Mouse (Mus musculus) adrenal gland, adult 8-10 months (tissue): ENCODE data around the gene Bbs9. TPM values are rescaled to one million over a fixed set of nuclear protein-coding genes. Genes with fewer than 3 reads are reported as not detected.

Source experiments
- DNase-seq: peaks from one replicate; pipeline ENCODE4 v3.0.0; 2022
- total RNA-seq, 4 experiments: library from RNA; stranded (reverse); gene quantifications; 2 replicates each; pipeline ENCODE4 v1.2.4; 2022

Bbs9 gene
- total RNA-seq, 4 experiments from 2014 or later, result 18.1 to 34.9 (median 27.1) TPM

- peak; percentile 35 for DNase-seq
Measured at GRCm38 (mm10) chr9:22468170-22468898, 7.2 kb upstream of the Bbs9 start.

DNA sequence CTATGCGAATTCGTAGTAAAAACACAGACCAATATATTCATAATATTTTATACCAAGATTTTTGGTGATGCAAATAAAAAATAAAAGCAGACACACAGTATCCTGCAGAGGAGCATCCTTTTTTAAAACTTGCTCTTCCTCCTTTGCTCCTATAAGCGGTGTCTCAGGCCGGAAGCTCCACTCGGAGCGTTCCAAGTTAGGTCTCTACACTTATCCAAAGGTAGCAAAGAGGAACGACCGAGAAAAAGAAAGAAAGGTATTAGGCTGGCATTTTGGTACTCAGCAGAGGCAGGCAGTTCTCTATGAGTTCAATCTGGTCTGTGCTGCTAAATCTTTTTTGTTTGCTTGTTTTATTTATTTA lies 6.6 kb upstream of the Bbs9 start:
- DNase-seq, result no peak

- DNase-seq, result no peak
Measured at GRCm38 (mm10) chr9:22469643-22470042, 5.9 kb upstream of the Bbs9 start, which contains the start of gene Rp9. Rp9 (minus strand) TSS chr9:22469743.

DNA sequence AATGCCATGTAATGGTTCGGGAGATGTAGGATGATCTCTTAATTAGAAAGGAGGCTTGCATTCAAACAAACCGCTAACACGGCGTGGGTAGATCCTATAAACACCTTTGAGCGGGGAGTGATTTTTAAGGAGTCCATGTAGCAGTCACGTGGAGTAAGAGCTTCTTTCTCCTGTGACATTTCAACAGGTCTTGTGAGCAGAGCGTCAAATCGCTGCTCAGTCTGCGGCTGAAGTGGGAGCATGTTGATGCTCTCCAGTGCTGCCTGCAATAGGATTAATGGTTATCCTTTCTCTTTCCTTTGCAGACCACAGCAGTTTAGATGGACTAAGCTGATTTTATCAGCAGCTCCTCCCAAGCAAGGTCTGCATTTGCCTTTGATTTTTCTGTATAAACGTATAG lies 750 bp downstream of the Bbs9 start:
- no peak for DNase-seq

DNA sequence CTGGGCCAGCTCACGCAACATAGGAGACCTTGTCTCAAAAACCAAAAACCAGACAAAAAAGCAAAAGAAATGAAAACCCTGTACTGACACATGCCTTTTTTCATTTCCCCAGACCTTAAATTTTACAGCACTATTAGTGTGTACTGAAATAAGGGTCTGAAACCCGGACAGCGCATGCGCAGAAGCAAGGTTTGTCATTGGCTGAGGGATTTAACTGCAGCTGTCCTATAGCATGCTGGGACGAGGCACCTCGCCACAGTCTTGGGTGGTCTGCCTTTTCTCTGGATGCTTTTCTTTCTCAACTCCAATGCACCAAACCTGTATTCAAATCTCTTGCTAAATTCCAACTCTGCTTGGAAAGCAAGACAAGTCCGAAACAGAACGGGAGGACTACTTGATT lies 3.4 kb downstream of the Bbs9 start:
- DNase-seq, result no peak

GRCm38 (mm10) chr9:22483866-22484561 lies 8.5 kb downstream of the Bbs9 start:
- no peak for DNase-seq

GRCm38 (mm10) chr9:22484562-22485308 lies 9.2 kb downstream of the Bbs9 start:
- no peak for DNase-seq

GRCm38 (mm10) chr9:22486211-22486610 lies 10.7 kb downstream of the Bbs9 start:
- DNase-seq, result no peak

DNA sequence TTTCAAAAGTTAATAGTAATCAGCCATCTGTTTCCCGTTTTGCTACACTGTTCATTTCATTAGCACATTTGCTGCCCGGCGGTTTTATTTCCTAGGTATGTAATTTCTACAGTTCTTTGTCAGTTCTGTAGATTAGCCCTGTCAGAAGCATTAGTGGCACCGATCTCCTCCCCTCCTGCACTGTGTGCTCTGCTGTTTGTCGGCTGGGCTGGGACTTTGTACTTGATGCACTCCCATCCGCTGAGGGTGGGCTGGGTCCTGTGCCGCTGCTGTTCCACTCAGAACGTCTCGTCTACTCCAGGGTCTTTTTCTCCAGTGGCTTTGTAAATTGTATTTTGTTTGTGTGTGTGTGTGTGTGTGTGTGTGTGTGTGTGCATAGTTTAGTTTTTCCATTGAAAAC lies 13.4 kb downstream of the Bbs9 start:
- no peak for DNase-seq

DNA sequence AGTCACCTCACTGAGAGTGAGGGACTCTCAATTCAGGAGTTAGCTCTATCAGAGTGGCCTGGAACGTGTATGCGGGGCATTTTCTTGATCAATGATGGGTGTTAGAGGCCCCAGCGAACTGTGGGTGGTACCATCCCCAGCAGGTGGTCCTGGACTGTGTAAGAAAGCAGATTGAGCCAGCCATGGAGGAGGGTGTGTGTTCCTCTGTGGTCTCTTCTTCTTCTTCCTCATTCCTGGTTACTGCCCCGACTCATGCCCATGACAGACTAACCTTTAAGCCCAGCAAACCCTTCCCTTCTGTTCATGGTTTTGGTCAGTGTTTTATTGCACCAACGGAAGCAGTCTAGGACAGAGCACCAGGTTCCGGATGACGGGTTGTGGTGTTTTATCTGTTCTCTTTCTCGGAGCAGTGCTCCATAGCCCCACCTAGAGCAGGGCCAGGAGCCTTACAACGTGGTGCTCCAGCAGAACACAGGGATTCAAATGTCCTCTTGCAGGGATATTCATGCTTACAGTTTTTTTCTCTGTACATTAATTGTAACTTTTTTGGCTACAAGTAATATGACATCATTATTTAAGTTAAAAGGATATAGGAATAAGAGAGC lies 18.8 kb downstream of the Bbs9 start:
- no peak for DNase-seq

GRCm38 (mm10) chr9:22495133-22495532 lies 19.6 kb downstream of the Bbs9 start:
- DNase-seq, result no peak

- DNase-seq, result no peak
Measured at GRCm38 (mm10) chr9:22497021-22497767, 21.7 kb downstream of the Bbs9 start.

- no peak for DNase-seq
Measured at GRCm38 (mm10) chr9:22502972-22503371, 27.5 kb downstream of the Bbs9 start.

DNA sequence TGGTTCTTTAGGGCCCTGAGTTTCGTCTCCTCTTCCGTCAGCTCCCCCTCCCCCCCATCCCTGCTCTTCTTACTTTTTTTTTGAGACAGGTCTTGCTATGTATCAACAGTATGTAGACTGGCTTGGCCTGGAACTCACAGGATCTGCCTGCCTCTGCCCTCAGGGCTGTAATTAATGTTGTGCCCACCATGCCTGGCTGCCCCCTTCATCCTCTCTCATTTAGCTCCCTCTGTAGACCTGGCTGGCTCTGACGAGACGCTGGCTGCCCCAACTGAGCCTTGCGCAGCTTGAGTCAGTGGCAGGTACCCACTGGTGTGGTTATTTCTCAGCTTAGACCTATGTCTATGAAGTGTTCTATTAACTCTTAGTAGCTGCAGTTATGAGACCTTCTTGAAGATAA lies 28.1 kb downstream of the Bbs9 start:
- DNase-seq, result no peak

GRCm38 (mm10) chr9:22505574-22505973 lies 30.1 kb downstream of the Bbs9 start:
- no peak for DNase-seq

GRCm38 (mm10) chr9:22515076-22515475 lies 39.6 kb downstream of the Bbs9 start:
- no peak for DNase-seq

- DNase-seq, result no peak
Measured at GRCm38 (mm10) chr9:22518394-22519041, 43.0 kb downstream of the Bbs9 start.

- DNase-seq, result no peak
Measured at GRCm38 (mm10) chr9:22523460-22523859, 47.9 kb downstream of the Bbs9 start.

DNA sequence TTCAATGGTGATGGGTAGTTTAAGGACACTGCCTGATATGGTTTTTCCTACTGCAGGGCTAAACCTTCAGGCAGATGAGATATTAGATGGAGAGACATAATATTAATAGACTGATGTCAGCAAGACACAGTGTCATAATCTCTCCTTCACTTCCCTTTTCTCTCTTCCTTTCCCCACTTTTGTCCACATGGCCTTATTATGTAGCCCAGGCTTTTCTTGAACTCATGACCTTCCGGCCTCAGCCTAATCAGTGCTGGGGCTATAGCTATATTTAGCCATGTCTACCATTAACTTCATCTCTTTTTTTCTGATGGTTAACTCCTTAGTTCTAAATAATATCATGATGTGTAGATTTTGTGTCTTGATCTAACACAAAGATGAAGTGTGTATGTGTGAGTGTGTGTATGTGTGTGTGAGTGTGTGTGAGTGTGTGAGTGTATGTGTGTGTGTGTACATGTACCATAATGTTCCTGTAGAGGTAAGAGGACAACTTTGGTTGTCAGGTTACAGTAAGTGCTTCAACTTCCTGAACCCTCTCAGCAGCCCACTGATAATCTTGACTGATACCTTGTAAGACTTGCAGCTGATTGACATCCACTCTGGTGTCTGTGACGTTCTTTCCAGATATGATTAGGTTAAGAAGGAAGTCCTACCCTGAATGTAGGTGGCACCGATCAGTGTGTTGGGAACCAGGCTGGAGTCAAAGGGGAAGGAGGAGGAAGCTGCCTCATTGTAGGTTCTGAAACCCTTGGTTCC lies 55.4 kb downstream of the Bbs9 start:
- no peak for DNase-seq

DNA sequence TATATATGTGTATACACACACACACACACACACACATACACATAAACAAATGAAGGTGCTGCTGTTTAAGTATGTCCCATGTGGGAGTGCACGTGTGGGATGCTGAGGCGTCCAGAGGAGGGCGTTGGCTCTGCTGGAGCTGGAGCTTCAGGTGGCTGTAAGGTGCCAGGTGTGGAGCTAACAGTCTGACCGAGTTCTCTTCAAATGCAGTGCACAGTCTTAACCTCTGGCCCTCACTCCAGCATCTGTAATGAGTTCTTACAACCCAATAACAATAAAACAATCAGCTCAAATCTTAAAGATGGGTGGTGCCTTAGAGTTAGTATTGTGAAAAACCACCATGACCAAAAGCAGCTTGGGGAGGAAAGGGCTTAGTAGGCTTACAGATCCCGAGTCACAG lies 56.6 kb downstream of the Bbs9 start:
- no peak for DNase-seq
